ENCODE assay signal across 9 mouse cellular contexts in the genomic region with DNA sequence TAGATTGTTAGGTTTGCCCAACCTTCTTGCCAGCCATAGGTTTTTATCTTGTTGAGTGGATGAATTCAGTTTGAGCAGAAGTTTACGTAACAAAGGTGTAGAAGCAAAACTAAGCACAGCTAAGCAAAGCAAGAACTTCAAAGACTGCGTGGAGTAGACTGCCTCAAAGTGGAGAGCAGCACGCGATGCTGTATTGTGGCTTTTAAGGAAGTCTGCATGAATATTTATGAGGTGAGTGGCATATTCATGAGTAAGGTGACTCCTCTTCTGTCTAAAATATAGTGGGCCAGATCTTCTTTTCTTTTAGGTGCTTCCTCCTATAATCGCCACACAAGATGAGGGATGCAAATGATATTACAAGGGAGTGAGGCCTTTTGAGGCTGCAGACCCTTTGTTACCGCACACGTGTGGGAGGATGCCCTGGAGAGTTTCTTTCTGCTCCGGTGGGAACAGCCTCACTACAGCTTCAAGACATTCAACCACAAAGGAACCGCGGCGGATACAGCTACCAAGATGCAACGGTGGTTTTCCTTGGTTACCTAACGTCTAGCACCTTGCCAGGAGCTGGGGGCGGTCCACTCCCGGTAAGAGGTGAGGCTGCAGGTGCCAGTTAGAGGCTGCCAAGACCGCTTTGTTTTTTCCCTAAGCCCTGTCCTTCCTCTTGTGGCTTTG. TPM values are rescaled to one million over a fixed set of nuclear protein-coding genes. Genes with fewer than 3 reads are reported as not detected.
DNase-seq lines count a peak whose midpoint lies in the region; ATAC-seq and TF ChIP-seq lines count a peak whose summit lies in the region.
"Had no signal": no experiment of that assay in that cellular context is flagged by ENCODE, and none has a peak within 500 bp of the region (broad histone marks: within the 10 kb centered on the region; RNA-seq: fewer than 3 reads in every experiment).

No protein-coding gene starts in this region.

- no peaks in the 10 kb centered on the region for H3K9me3 ChIP-seq in heart, embryonic 14.5 days (ENCODE audit: control insufficient read depth, low read length)
- H3K9me3 ChIP-seq in forebrain, postnatal 0 days (ENCODE audit: low read length), result no peaks in the 10 kb centered on the region
- no peaks in the 10 kb centered on the region for H3K9me3 ChIP-seq in midbrain, embryonic 12.5 days

- WGBS in heart, embryonic 14.5 days, result 5% methylated on average over 16 of the region's 16 CpGs
- WGBS in forebrain, postnatal 0 days, result 3% methylated on average over 16 of the region's 16 CpGs
- WGBS in midbrain, embryonic 12.5 days, result 2% methylated on average over 16 of the region's 16 CpGs

- no peaks in the 10 kb centered on the region for H3K36me3 ChIP-seq in heart, embryonic 14.5 days (ENCODE audit: control insufficient read depth, insufficient read depth, low read length)
- no peaks in the 10 kb centered on the region for H3K36me3 ChIP-seq in forebrain, postnatal 0 days (ENCODE audit: insufficient read depth)
- no peaks in the 10 kb centered on the region for H3K36me3 ChIP-seq in midbrain, embryonic 12.5 days
- H3K36me3 ChIP-seq: G1E had no signal

- intact Hi-C loops in heart, postnatal 36 days (cut with DNase I), result loop anchor here (5.0 kb wide), 1 partner anchor 134 kb away; the partner anchor contains the start of gene Zmpste24

- H3K4me1 ChIP-seq in heart, embryonic 14.5 days (ENCODE audit: control insufficient read depth in 2 of 2, insufficient read depth in 2 of 2, low read length in 2 of 2), result no peaks in the 10 kb centered on the region
- H3K4me1 ChIP-seq in forebrain, postnatal 0 days (ENCODE audit: insufficient read depth), result no peaks in the 10 kb centered on the region
- peaks cover 13% of the 10 kb centered on the region for H3K4me1 ChIP-seq in midbrain, embryonic 12.5 days

- peak overlapping the region; percentile 0 to 18; a peak in 1 of 4 replicates for H3K4me3 ChIP-seq in heart, embryonic 14.5 days (ENCODE audit: control insufficient read depth in 1 of 2, insufficient read depth in 1 of 2, low read depth in 1 of 2, low read length in 2 of 2)
- peak overlapping the region; percentile 16; the same call in 1 of the 2 replicates for H3K4me3 ChIP-seq in forebrain, postnatal 0 days (ENCODE audit: low read depth, low read length)
- H3K4me3 ChIP-seq in midbrain, embryonic 12.5 days, result peak overlapping the region; percentile 36

- DNase-seq in heart, postnatal 36 days, result no peak
- DNase-seq in ZHBTc4 (ENCODE audit: low read depth, low spot score), result peak; percentile 46
- DNase-seq in forebrain, postnatal 0 days, result peak; percentile 43
- DNase-seq in thymus, postnatal 36 days, result peak; percentile 60 to 65
- no peak for DNase-seq in layer of hippocampus, postnatal 36 days
- DNase-seq in ovary, adult 18-20 months (ENCODE audit: low spot score), result no peak

- no peak for TF ChIP-seq CTCF in forebrain, postnatal 0 days (IDR thresholded peaks at IDR 0.05; ENCODE audit: low read depth)

- H3K9ac ChIP-seq in heart, embryonic 14.5 days (ENCODE audit: low read length), result no peak overlapping the region; the same call in 1 of the 2 replicates
- peak overlapping the region; percentile 40 for H3K9ac ChIP-seq in forebrain, postnatal 0 days
- H3K9ac ChIP-seq in midbrain, embryonic 12.5 days (replicated peaks), result peak overlapping the region; percentile 16; the same call in 1 of the 2 replicates

- H3K4me2 ChIP-seq in heart, embryonic 14.5 days (ENCODE audit: low read length), result peak overlapping the region; percentile 55
- H3K4me2 ChIP-seq in forebrain, postnatal 0 days (ENCODE audit: low read depth), result peak overlapping the region; percentile 44
- H3K4me2 ChIP-seq in midbrain, embryonic 12.5 days (replicated peaks), result peak overlapping the region; percentile 54

- H3K27me3 ChIP-seq in heart, embryonic 14.5 days (ENCODE audit: control insufficient read depth, insufficient read depth, low read length), result no peaks in the 10 kb centered on the region; the same call in 1 of the 2 replicates
- H3K27me3 ChIP-seq in forebrain, postnatal 0 days (ENCODE audit: insufficient read depth, low read length), result no peaks in the 10 kb centered on the region
- peaks cover 13% of the 10 kb centered on the region; the same call in 1 of the 2 replicates for H3K27me3 ChIP-seq in midbrain, embryonic 12.5 days

- H3K27ac ChIP-seq in heart, embryonic 14.5 days (replicated peaks in 1 of 2; ENCODE audit: control insufficient read depth in 1 of 2, insufficient read depth in 1 of 2, low read depth in 2 of 2, low read length in 2 of 2), result no peak overlapping the region
- peak overlapping the region; percentile 59 for H3K27ac ChIP-seq in forebrain, postnatal 0 days (ENCODE audit: low read depth, low read length)
- H3K27ac ChIP-seq in midbrain, embryonic 12.5 days (replicated peaks), result peak overlapping the region; percentile 31; the same call in 1 of the 2 replicates

- ATAC-seq in heart, embryonic 14.5 days (ENCODE audit: insufficient number of reproducible peaks, insufficient read depth, low FRiP score, low read depth), result no peak
- ATAC-seq in forebrain, postnatal 0 days, result peak; percentile 86
- peak; percentile 83 for ATAC-seq in midbrain, embryonic 12.5 days (ENCODE audit: low FRiP score, low read depth)

RNA-seq across cellular contexts. Expression of gene Rlf, which starts 16.2 kb away (rescaled TPM):
- 18.3 and 18.5 TPM in 2 replicates for polyA plus RNA-seq in heart, embryonic 14.5 days (2014; fragmentation: Nextera tagmentation; extraction: Ambion mirVana)
- total RNA-seq in heart, postnatal 36 days (2021), result 10 to 100 TPM; 10.7 to 11.2 TPM
- 41.0 and 42.9 TPM in 2 replicates for total RNA-seq in forebrain, postnatal 0 days (2014; rRNA removed)
- 9.3 and 17.4 TPM in 2 replicates for polyA plus RNA-seq in forebrain, postnatal 0 days (2015; fragmentation: Nextera tagmentation; extraction: Ambion mirVana)
- 35.6 and 38.3 TPM in 2 replicates for polyA plus RNA-seq in midbrain, embryonic 12.5 days (2016; fragmentation: Nextera tagmentation; extraction: Ambion mirVana)
- total RNA-seq in layer of hippocampus, postnatal 36 days (2021), result 10 to 100 TPM; 31.5 to 36.5 TPM

Comparison
In these comparisons a context has a peak if more than half of its experiments do, and no peak if none do; other contexts are left out.
1. H3K27ac ChIP-seq: peak in forebrain, postnatal 0 days (single experiment) and midbrain, embryonic 12.5 days (single experiment); none in heart, embryonic 14.5 days (0 of 2).
2. DNase-seq: peak in ZHBTc4 (single experiment), forebrain, postnatal 0 days (single experiment) and thymus, postnatal 36 days (2 of 2); none in heart, postnatal 36 days (0 of 2), layer of hippocampus, postnatal 36 days (0 of 2) and ovary, adult 18-20 months (single experiment).
3. Peak in every context shown above with its lines, with median percentiles within 50 percentile points of each other: H3K4me2 ChIP-seq and H3K4me3 ChIP-seq.